Mouse (Mus musculus): Measurements from ENCODE around the gene Phex.

Gene Phex

GRCm38 (mm10) chrX:157307411-157307810 is 107.7 kb downstream of the Phex start:
- DNase-seq (ENCODE audit: low spot score in 2 of 2): no peak

GRCm38 (mm10) chrX:157306796-157307405 is 108.2 kb downstream of the Phex start:
- DNase-seq (ENCODE audit: low spot score in 2 of 2): no peak

GRCm38 (mm10) chrX:157305852-157306232 is 109.3 kb downstream of the Phex start:
- no peak for DNase-seq (ENCODE audit: low spot score in 2 of 2)

GRCm38 (mm10) chrX:157305193-157305851 is 109.8 kb downstream of the Phex start:
- no peak for DNase-seq (ENCODE audit: low spot score in 2 of 2)

GRCm38 (mm10) chrX:157292411-157292810 is 122.7 kb downstream of the Phex start:
- DNase-seq (ENCODE audit: low spot score in 2 of 2): no peak

- DNase-seq (ENCODE audit: low spot score in 2 of 2): no peak
Observed at GRCm38 (mm10) chrX:157276581-157276980, 138.5 kb downstream of the Phex start.

GRCm38 (mm10) chrX:157273291-157273690 is 141.8 kb downstream of the Phex start:
- no peak for DNase-seq (ENCODE audit: low spot score in 2 of 2)

- no peak for DNase-seq (ENCODE audit: low spot score in 2 of 2)
Observed at GRCm38 (mm10) chrX:157271609-157272008, 143.5 kb downstream of the Phex start.

GRCm38 (mm10) chrX:157269726-157270305 is 145.3 kb downstream of the Phex start:
- no peak for DNase-seq (ENCODE audit: low spot score in 2 of 2)

- no peak for DNase-seq (ENCODE audit: low spot score in 2 of 2)
Observed at GRCm38 (mm10) chrX:157268141-157268540, 147.0 kb downstream of the Phex start.

GRCm38 (mm10) chrX:157202736-157203135 is 212.4 kb downstream of the Phex start:
- no peak for DNase-seq (ENCODE audit: low spot score in 2 of 2)

- DNase-seq (ENCODE audit: low spot score in 2 of 2): no peak
Observed at GRCm38 (mm10) chrX:157184167-157184566, 230.9 kb downstream of the Phex start.

GRCm38 (mm10) chrX:157180845-157181244 is 234.3 kb downstream of the Phex start:
- no peak for DNase-seq (ENCODE audit: low spot score in 2 of 2)

GRCm38 (mm10) chrX:157164142-157164541 is 251.0 kb downstream of the Phex start:
- DNase-seq (ENCODE audit: low spot score in 2 of 2): no peak

- no peak for DNase-seq (ENCODE audit: low spot score in 2 of 2)
Observed at GRCm38 (mm10) chrX:157163394-157163793, 251.7 kb downstream of the Phex start.

GRCm38 (mm10) chrX:157144675-157145074 is 270.4 kb downstream of the Phex start:
- no peak for DNase-seq (ENCODE audit: low spot score in 2 of 2)

GRCm38 (mm10) chrX:157139601-157140000 is 275.5 kb downstream of the Phex start:
- DNase-seq (ENCODE audit: low spot score in 2 of 2): no peak

Data from frontal cortex, postnatal 14 days (tissue).